Mouse (Mus musculus) liver, adult 2 months (tissue): ENCODE results near the gene Dusp5.

Source experiments
- CTCF ChIP-seq: fragments of 200-500 bp; IDR thresholded peaks from 2 replicates; pipeline ENCODE4 v1.5.1; 2011; ENCODE audit warnings: low read depth, low read length, control low read depth
- POLR2A ChIP-seq: fragments of 200-500 bp; IDR thresholded peaks from 2 replicates; pipeline ENCODE4 v1.6.1; 2011; ENCODE audit warnings: low read length, control low read depth; ENCODE audit not compliant: insufficient read depth; ENCODE audit errors: extremely low read depth

DNA sequence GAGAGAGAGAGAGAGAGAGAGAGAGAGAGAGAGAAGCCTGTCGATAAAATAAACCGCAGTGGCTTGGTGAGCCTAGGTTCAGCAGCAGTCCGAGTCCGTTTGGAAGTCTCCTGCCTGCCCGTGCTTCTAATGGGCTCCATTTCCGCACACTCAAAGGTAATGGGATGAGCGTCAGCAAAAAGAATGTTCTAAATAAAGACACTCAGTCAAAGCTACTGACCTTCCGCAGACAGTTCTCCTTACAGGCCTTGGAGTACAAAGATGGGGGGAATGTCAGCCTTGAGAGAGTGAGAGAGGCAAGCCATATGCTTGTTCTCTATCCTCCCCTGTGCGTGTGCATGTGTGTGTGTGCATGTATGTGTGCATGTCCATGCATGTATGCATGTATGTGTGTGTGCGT lies 23.2 kb upstream of the Dusp5 start:
- no peak for TF ChIP-seq CTCF
- no peak for TF ChIP-seq POLR2A
